In the genomic region with DNA sequence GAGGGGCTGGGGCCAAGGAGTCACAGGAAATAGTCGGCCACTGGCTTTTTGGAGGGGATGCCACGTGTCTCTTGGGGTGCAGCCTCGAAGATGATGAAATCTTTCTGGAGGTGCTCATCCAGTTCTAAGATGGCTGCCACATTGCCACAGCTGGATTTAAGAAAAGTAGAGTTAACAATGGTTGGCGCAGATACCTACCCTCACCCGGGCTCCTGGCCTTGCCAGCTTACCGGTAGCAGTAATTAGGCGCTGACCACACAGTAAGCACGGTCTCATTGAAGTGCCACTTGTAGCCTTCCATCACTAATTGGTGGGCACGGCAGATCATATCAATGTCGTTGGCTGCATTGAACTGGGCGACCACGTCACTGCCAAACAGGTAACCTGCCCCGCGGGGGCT, we compare ENCODE assay signal across 16 mouse cellular contexts. TPM values are rescaled to one million over a fixed set of nuclear protein-coding genes. Genes with fewer than 3 reads are reported as not detected.
"Had no signal": no experiment of that assay in that cellular context is flagged by ENCODE, and none has a peak within 500 bp of the region (broad histone marks: within the 10 kb centered on the region; RNA-seq: fewer than 3 reads in every experiment).

No protein-coding gene starts in this region.

- H3K9me3 ChIP-seq: neural tube, embryonic 15.5 days; stomach, embryonic 15.5 days had no signal

- H3K9ac ChIP-seq: neural tube, embryonic 15.5 days; stomach, embryonic 15.5 days had no signal

- H3K4me3 ChIP-seq: neural tube, embryonic 15.5 days; stomach, embryonic 15.5 days had no signal

- H3K27ac ChIP-seq: neural tube, embryonic 15.5 days; stomach, embryonic 15.5 days; stomach, postnatal 0 days had no signal

- H3K4me2 ChIP-seq: neural tube, embryonic 15.5 days; stomach, embryonic 15.5 days had no signal

- H3K27me3 ChIP-seq: neural tube, embryonic 15.5 days; stomach, embryonic 15.5 days had no signal

- DNase-seq: retina, postnatal 1 day; right cerebral cortex, adult 18-20 months; right cerebral cortex, postnatal 14 days; right cerebral cortex, postnatal 25 days; right cerebral cortex, postnatal 4 days; spleen, adult 18-20 months; thymus, adult 18-20 months; thymus, adult 2 months; thymus, postnatal 14 days; thymus, postnatal 25 days; thymus, postnatal 36 days; thymus, postnatal 4 days had no signal

RNA-seq across cellular contexts. Expression of gene Fam57b, which starts 11.3 kb away (rescaled TPM):
- total RNA-seq: neutrophil, adult 5-6 weeks had no signal
